Mouse (Mus musculus): ENCODE data around the gene Cyp3a44. TPM values are rescaled to one million over a fixed set of nuclear protein-coding genes. Genes with fewer than 3 reads are reported as not detected.

Gene Cyp3a44
- polyA plus RNA-seq (2021; fragmentation: Nextera tagmentation), result not detected in 2 replicates
- long read RNA-seq, experiment 1, result 0 reads
- long read RNA-seq, experiment 2, result 0 reads

GRCm38 (mm10) chr5:145805796-145806195 lies at the start of gene Cyp3a44:
TSS of gene Cyp3a44 (minus strand) at chr5:145805874.

Other genes starting within 250 kb of the Cyp3a44 start
- gene Cyp3a41b, start 221.1 kb downstream of the Cyp3a44 start, polyA plus RNA-seq (2021; fragmentation: Nextera tagmentation), result not detected in 2 replicates
- gene Cyp3a41a, start 85.7 kb downstream of the Cyp3a44 start, polyA plus RNA-seq (2021; fragmentation: Nextera tagmentation), result not detected in 2 replicates
- not detected in 2 replicates for gene Cyp3a11, start 74.1 kb upstream of the Cyp3a44 start, polyA plus RNA-seq (2021; fragmentation: Nextera tagmentation)
- not detected in 2 replicates for gene Cyp3a25, start 203.7 kb upstream of the Cyp3a44 start, polyA plus RNA-seq (2021; fragmentation: Nextera tagmentation)